Mouse (Mus musculus) MEL (cell line): ENCODE results near the gene Gm28635. TPM values are rescaled to one million over a fixed set of nuclear protein-coding genes. Genes with fewer than 3 reads are reported as not detected.

Source experiments
- DNase-seq: peaks from one replicate; pipeline ENCODE4 v3.0.0; 2011; ENCODE audit warnings: low read depth, low spot score
- H3K27ac ChIP-seq: 2 replicates; pipeline ENCODE4 v1.5.1; 2012; ENCODE audit warnings: low read depth, mild to moderate bottlenecking, control low read depth, low read length, moderate library complexity; ENCODE audit not compliant: control insufficient read depth
- H3K27me3 ChIP-seq, 2 experiments: fragments of 150-350 bp in 1 of 2; sonication (generic) in 1 of 2; 2 replicates each; pipeline ENCODE4 v1.6.1; 2012; ENCODE audit warnings: low read length in 2 of 2, mild to moderate bottlenecking in 2 of 2, improper control_type of control experiment in 1 of 2, moderate library complexity in 1 of 2; ENCODE audit not compliant: insufficient read depth in 2 of 2, control insufficient read depth in 1 of 2
- H3K36me3 ChIP-seq, 2 experiments: 2 replicates each; pipeline ENCODE4 v1.6.1; 2012 to 2014; ENCODE audit warnings: low read length in 2 of 2, improper control_type of control experiment in 1 of 2, inconsistent platforms in 1 of 2, mild to moderate bottlenecking in 1 of 2; ENCODE audit not compliant: insufficient read depth in 2 of 2, control insufficient read depth in 1 of 2
- H3K4me1 ChIP-seq, 2 experiments: fragments of 150-350 bp in 1 of 2; sonication (generic) in 1 of 2; 2 replicates each; pipeline ENCODE4 v1.6.1; 2012; ENCODE audit warnings: low read length in 2 of 2, improper control_type of control experiment in 1 of 2, mild to moderate bottlenecking in 1 of 2; ENCODE audit not compliant: insufficient read depth in 2 of 2, control insufficient read depth in 1 of 2
- H3K4me3 ChIP-seq, 2 experiments: fragments of 150-350 bp in 1 of 2; sonication (generic) in 1 of 2; 2 replicates each; pipeline ENCODE4 v1.5.1; 2012; ENCODE audit warnings: low read depth in 2 of 2, low read length in 2 of 2, mild to moderate bottlenecking in 2 of 2, moderate library complexity in 2 of 2, control low read depth in 1 of 2, improper control_type of control experiment in 1 of 2; ENCODE audit not compliant: control insufficient read depth in 1 of 2, insufficient read depth in 1 of 2
- H3K79me2 ChIP-seq: 2 replicates; pipeline ENCODE4 v1.6.1; 2012; ENCODE audit warnings: mild to moderate bottlenecking, low read length, moderate library complexity; ENCODE audit not compliant: control insufficient read depth, poor library complexity, insufficient read depth
- H3K9ac ChIP-seq: 2 replicates; pipeline ENCODE4 v1.6.1; 2012; ENCODE audit warnings: low read depth, mild to moderate bottlenecking, control low read depth, low read length, moderate library complexity; ENCODE audit not compliant: control insufficient read depth, poor library complexity, severe bottlenecking
- H3K9me3 ChIP-seq: fragments of 150-350 bp; sonication (generic); replicated peaks from 2 replicates; pipeline ENCODE4 v1.6.1; 2012; ENCODE audit warnings: mild to moderate bottlenecking, low read length, improper control_type of control experiment, moderate library complexity; ENCODE audit not compliant: insufficient read depth
- BHLHE40 ChIP-seq: IDR thresholded peaks from 2 replicates; pipeline ENCODE4 v1.6.1; 2012; ENCODE audit warnings: low read depth, mild to moderate bottlenecking, inconsistent platforms, low read length, improper control_type of control experiment, borderline replicate concordance
- CHD1 ChIP-seq: IDR thresholded peaks from 2 replicates; pipeline ENCODE4 v1.6.1; 2012; ENCODE audit warnings: low read depth, mild to moderate bottlenecking, inconsistent platforms, low read length, improper control_type of control experiment
- E2F4 ChIP-seq: IDR thresholded peaks from 2 replicates; pipeline ENCODE4 v1.6.1; 2011; ENCODE audit warnings: low read depth, low read length, improper control_type of control experiment, borderline replicate concordance
- ELF1 ChIP-seq: IDR thresholded peaks from 2 replicates; pipeline ENCODE4 v1.6.1; 2014; ENCODE audit warnings: low read depth, mild to moderate bottlenecking, inconsistent platforms, low read length, improper control_type of control experiment, moderate library complexity
- EP300 ChIP-seq, 2 experiments: IDR thresholded peaks; 2 replicates each; pipeline ENCODE4 v1.6.1; 2011; ENCODE audit warnings: improper control_type of control experiment in 2 of 2, low read length in 2 of 2, low read depth in 1 of 2, mild to moderate bottlenecking in 1 of 2
- ETS1 ChIP-seq: IDR thresholded peaks from 2 replicates; pipeline ENCODE4 v1.6.1; 2012; ENCODE audit warnings: low read depth, mild to moderate bottlenecking, inconsistent platforms, low read length, improper control_type of control experiment, moderate library complexity
- GABPA ChIP-seq: IDR thresholded peaks from 2 replicates; pipeline ENCODE4 v1.6.1; 2012; ENCODE audit warnings: low read depth, mild to moderate bottlenecking, inconsistent platforms, low read length, improper control_type of control experiment, moderate library complexity
- GATA1 ChIP-seq: IDR thresholded peaks from 2 replicates; pipeline ENCODE4 v1.6.1; 2011; ENCODE audit warnings: low read depth, low read length, improper control_type of control experiment
- JUND ChIP-seq: IDR thresholded peaks from 2 replicates; pipeline ENCODE4 v1.6.1; 2011; ENCODE audit warnings: low read depth, mild to moderate bottlenecking, improper control_type of control experiment, low read length
- MAZ ChIP-seq: IDR thresholded peaks from 2 replicates; pipeline ENCODE4 v1.6.1; 2012; ENCODE audit warnings: low read depth, mild to moderate bottlenecking, inconsistent platforms, low read length, improper control_type of control experiment
- MXI1 ChIP-seq: IDR thresholded peaks from 2 replicates; pipeline ENCODE4 v1.6.1; 2011; ENCODE audit warnings: mild to moderate bottlenecking, low read depth, low read length, improper control_type of control experiment
- POLR2A ChIP-seq, 2 experiments: IDR thresholded peaks; 2 replicates each; pipeline ENCODE4 v1.6.1; 2011 to 2012; ENCODE audit warnings: low read length in 2 of 2, mild to moderate bottlenecking in 2 of 2, control low read depth in 1 of 2, improper control_type of control experiment in 1 of 2, low read depth in 1 of 2, moderate library complexity in 1 of 2; ENCODE audit not compliant: control insufficient read depth in 1 of 2, insufficient read depth in 1 of 2, poor library complexity in 1 of 2
- POLR2AphosphoS2 ChIP-seq: IDR thresholded peaks from 2 replicates; pipeline ENCODE4 v1.6.1; 2011; ENCODE audit warnings: low read length, improper control_type of control experiment
- RAD21 ChIP-seq: IDR thresholded peaks from 2 replicates; pipeline ENCODE4 v1.6.1; 2011; ENCODE audit warnings: mild to moderate bottlenecking, low read depth, low read length, improper control_type of control experiment
- SIN3A ChIP-seq: IDR thresholded peaks from 2 replicates; pipeline ENCODE4 v1.6.1; 2012; ENCODE audit warnings: low read length, improper control_type of control experiment, inconsistent platforms
- SMC3 ChIP-seq: IDR thresholded peaks from 2 replicates; pipeline ENCODE4 v1.6.1; 2011; ENCODE audit warnings: low read depth, low read length, improper control_type of control experiment
- TAL1 ChIP-seq: IDR thresholded peaks from 2 replicates; pipeline ENCODE4 v1.6.1; 2012; ENCODE audit warnings: mild to moderate bottlenecking, inconsistent platforms, low read length, moderate library complexity, mixed read lengths
- TCF12 ChIP-seq: IDR thresholded peaks from 2 replicates; pipeline ENCODE4 v1.6.1; 2014; ENCODE audit warnings: low read depth, mild to moderate bottlenecking, inconsistent platforms, low read length, improper control_type of control experiment, moderate library complexity
- USF1 ChIP-seq: IDR thresholded peaks from 2 replicates; pipeline ENCODE4 v1.6.1; 2014; ENCODE audit warnings: low read depth, mild to moderate bottlenecking, inconsistent platforms, low read length, improper control_type of control experiment, moderate library complexity
- USF2 ChIP-seq, 2 experiments: IDR thresholded peaks; 2 replicates each; pipeline ENCODE4 v1.6.1; 2011 to 2012; ENCODE audit warnings: improper control_type of control experiment in 2 of 2, low read length in 2 of 2, borderline replicate concordance in 1 of 2, inconsistent platforms in 1 of 2, low read depth in 1 of 2, mild to moderate bottlenecking in 1 of 2; ENCODE audit not compliant: insufficient read depth in 1 of 2
- ZC3H11A ChIP-seq: IDR thresholded peaks from 2 replicates; pipeline ENCODE4 v1.6.1; 2012; ENCODE audit warnings: low read depth, mild to moderate bottlenecking, inconsistent platforms, low read length, improper control_type of control experiment
- ZKSCAN1 ChIP-seq: IDR thresholded peaks from 2 replicates; pipeline ENCODE4 v1.6.1; 2012; ENCODE audit warnings: low read depth, mild to moderate bottlenecking, inconsistent platforms, low read length, improper control_type of control experiment, moderate library complexity
- ZNF384 ChIP-seq: IDR thresholded peaks from 2 replicates; pipeline ENCODE4 v1.6.1; 2012; ENCODE audit warnings: low read depth, mild to moderate bottlenecking, inconsistent platforms, low read length, improper control_type of control experiment
- polyA plus RNA-seq, 2 experiments: library from polyadenylated mRNA; stranded (reverse) in 1 of 2; unstranded in 1 of 2; fragments of >175 nt in 1 of 2; fragments of >200 nt in 1 of 2; gene quantifications; 2 replicates each; pipeline versions ENCODE4 v1.2.1 to v1.2.4; 2012; ENCODE audit warnings: low replicate concordance in 2 of 2, low read depth in 1 of 2; ENCODE audit not compliant: insufficient read length in 2 of 2, insufficient read depth in 1 of 2, missing spikeins in 1 of 2
- total RNA-seq: library from RNA; depleted of rRNA; stranded (reverse); fragments of 300-350 nt; gene quantifications from 2 replicates; pipeline ENCODE4 v1.2.3, GENCODE M21; 2012

The Gm28635 gene
- total and polyA plus RNA-seq, 3 experiments, result 0.19 TPM; not detected in 2

GRCm38 (mm10) chr2:84619646-84620340 is 58.0 kb downstream of the Gm28635 start:
- H3K4me1 ChIP-seq, result peaks cover 13 to 21% of the 10 kb centered on the region in 2 experiments
- TF ChIP-seq POLR2A (IDR thresholded peaks at IDR 0.05; ENCODE audit: control insufficient read depth in 1 of 2, insufficient read depth in 1 of 2, low read depth in 1 of 2, low read length in 2 of 2, poor library complexity in 1 of 2), result no peak
- no peak for TF ChIP-seq ZKSCAN1
- no peak for TF ChIP-seq ZNF384
- H3K27me3 ChIP-seq, result no peaks in the 10 kb centered on the region
- no peaks in the 10 kb centered on the region for H3K9me3 ChIP-seq
- H3K36me3 ChIP-seq, result peaks cover 12 to 39% of the 10 kb centered on the region in 2 experiments
- no peak for DNase-seq
- H3K79me2 ChIP-seq, result no peaks in the 10 kb centered on the region
- H3K4me3 ChIP-seq, result no peak overlapping the region
- H3K9ac ChIP-seq, result no peak overlapping the region
- H3K27ac ChIP-seq, result no peak overlapping the region

GRCm38 (mm10) chr2:84618914-84619313 is 58.9 kb downstream of the Gm28635 start:
- Histone ChIP-seq H3K79me2 (no peaks in the 10 kb centered on the region), H3K4me3 (no peak overlapping the region), H3K27ac (0 out of 2 replicates have a peak overlapping the region, but pooled peaks have one; percentile 16), H3K36me3 (peaks cover 12 to 37% of the 10 kb centered on the region in 2 experiments), H3K9ac (no peak overlapping the region), H3K4me1 (peaks cover 13 to 21% of the 10 kb centered on the region in 2 experiments), H3K9me3 (no peaks in the 10 kb centered on the region), H3K27me3 (no peaks in the 10 kb centered on the region)
- peak; percentile 58 for DNase-seq
- TF ChIP-seq BHLHE40 (no peak), EP300 (IDR thresholded peaks at IDR 0.05; ENCODE audit: low read depth in 1 of 2, low read length in 2 of 2) (peak; percentile 41 to 44; a peak in 3 of 4 replicates), E2F4 (no peak), ETS1 (peak; percentile 49), JUND (no peak), TAL1 (0 out of 2 replicates have a peak, but pooled peaks have one; percentile 6), GABPA (no peak), MAZ (no peak), ELF1 (peak; percentile 22; the same call in 1 of the 2 replicates), CHD1 (no peak), USF1 (peak; percentile 61; the same call in 1 of the 2 replicates), SIN3A (no peak), MXI1 (0 out of 2 replicates have a peak, but pooled peaks have one; percentile 51), RAD21 (no peak), GATA1 (peak; percentile 36; the same call in 1 of the 2 replicates), SMC3 (no peak), POLR2AphosphoS2 (no peak), USF2 (IDR thresholded peaks at IDR 0.05; ENCODE audit: borderline replicate concordance in 1 of 2, insufficient read depth in 1 of 2, low read depth in 1 of 2, low read length in 2 of 2) (no peak), ZC3H11A (no peak), TCF12 (0 out of 2 replicates have a peak, but pooled peaks have one; percentile 32)
